Mouse (Mus musculus) neural tube, embryonic 11.5 days (tissue): ENCODE measurements around the gene Ccsap. TPM values are rescaled to one million over a fixed set of nuclear protein-coding genes. Genes with fewer than 3 reads are reported as not detected.

Experiments used
- ATAC-seq: fragments of 200-750 bp; cut with Nextera tagmentation; 2 replicates; pipeline ENCODE4 v1.8.0; 2017; ENCODE audit warnings: moderate number of reproducible peaks, mild to moderate bottlenecking, moderate TSS enrichment, moderate library complexity; ENCODE audit not compliant: insufficient read depth, low FRiP score, low TSS enrichment
- DNase-seq: peaks from one replicate; pipeline ENCODE4 v3.0.0-alpha.2; 2015; ENCODE audit warnings: low spot score
- H3K27ac ChIP-seq: fragments of 300-500 bp; sonication (generic); 2 replicates; pipeline ENCODE4 v1.5.1; 2014; ENCODE audit warnings: low read depth, mild to moderate bottlenecking, low read length
- H3K27me3 ChIP-seq: fragments of 300-500 bp; sonication (generic); 2 replicates; pipeline ENCODE4 v1.6.1; 2014; ENCODE audit warnings: mild to moderate bottlenecking, low read length, mixed read lengths; ENCODE audit not compliant: control insufficient read depth, insufficient read depth
- H3K36me3 ChIP-seq: fragments of 300-500 bp; sonication (generic); 2 replicates; pipeline ENCODE4 v1.6.1; 2014; ENCODE audit warnings: mild to moderate bottlenecking, low read length, moderate library complexity, mixed read lengths; ENCODE audit not compliant: control insufficient read depth, insufficient read depth
- H3K4me1 ChIP-seq: fragments of 300-500 bp; sonication (generic); 2 replicates; pipeline ENCODE4 v1.6.1; 2014; ENCODE audit warnings: low read length, mixed read lengths; ENCODE audit not compliant: control insufficient read depth, insufficient read depth
- H3K4me2 ChIP-seq: fragments of 300-500 bp; sonication (generic); 2 replicates; pipeline ENCODE4 v1.6.1; 2014; ENCODE audit warnings: low read depth, mild to moderate bottlenecking, moderate library complexity
- H3K4me3 ChIP-seq: fragments of 300-500 bp; sonication (generic); 2 replicates; pipeline ENCODE4 v1.5.1; 2014; ENCODE audit warnings: low read depth, low read length
- H3K9ac ChIP-seq: fragments of 300-500 bp; sonication (generic); 2 replicates; pipeline ENCODE4 v1.6.1; 2014; ENCODE audit warnings: mild to moderate bottlenecking, low read length
- H3K9me3 ChIP-seq: fragments of 300-500 bp; sonication (generic); 2 replicates; pipeline ENCODE4 v1.6.1; 2016; ENCODE audit warnings: low read length; ENCODE audit not compliant: control insufficient read depth
- WGBS: fragments of 180-500 bp; shearing (Covaris S2); extraction: QIAGEN DNeasy Blood & Tissue Kit; methylation state at CpG from one replicate; pipeline ENCODE4 v1.1.7; 2014; 5-methylcytosine and 5-hydroxymethylcytosine counted together
- polyA plus RNA-seq: library from polyadenylated mRNA; unstranded; fragments of >200 nt; fragmentation: Nextera tagmentation; extraction: Ambion mirVana; gene quantifications from 2 replicates; pipeline ENCODE4 v1.2.1, GENCODE M21; 2014

Ccsap gene
- polyA plus RNA-seq, 1 experiment from 2014 or later, result 6.7 TPM

GRCm38 (mm10) chr8:123887163-123887562 lies 27.2 kb upstream of the Ccsap start:
- Histone ChIP-seq H3K9me3 (no peaks in the 10 kb centered on the region), H3K4me2 (no peak overlapping the region), H3K4me3 (no peak overlapping the region), H3K27ac (no peak overlapping the region), H3K4me1 (no peaks in the 10 kb centered on the region; the same call in 1 of the 2 replicates), H3K27me3 (peaks cover 29% of the 10 kb centered on the region), H3K9ac (no peak overlapping the region), H3K36me3 (no peaks in the 10 kb centered on the region)
- ATAC-seq (no peak), DNase-seq (no peak)
- WGBS, result 97% methylated on average over 4 of the region's 4 CpGs

- Histone ChIP-seq H3K9me3 (no peaks in the 10 kb centered on the region), H3K4me1 (no peaks in the 10 kb centered on the region; the same call in 1 of the 2 replicates), H3K27ac (no peak overlapping the region), H3K4me2 (no peak overlapping the region), H3K9ac (no peak overlapping the region), H3K36me3 (no peaks in the 10 kb centered on the region), H3K4me3 (no peak overlapping the region), H3K27me3 (peaks cover 9% of the 10 kb centered on the region)
- ATAC-seq (peak; percentile 45; the same call in 1 of the 2 replicates), DNase-seq (peak; percentile 21)
- 10% methylated on average over 13 of the region's 14 CpGs for WGBS
Observed at GRCm38 (mm10) chr8:123884721-123885565, 24.9 kb upstream of the Ccsap start.

- H3K36me3 ChIP-seq, result no peaks in the 10 kb centered on the region
- H3K4me2 ChIP-seq, result no peak overlapping the region
- no peak overlapping the region for H3K27ac ChIP-seq
- no peak overlapping the region for H3K9ac ChIP-seq
- WGBS, result 69% methylated on average over 4 of the region's 4 CpGs
- H3K9me3 ChIP-seq, result no peaks in the 10 kb centered on the region
- peaks cover 9% of the 10 kb centered on the region for H3K27me3 ChIP-seq
- no peaks in the 10 kb centered on the region; the same call in 1 of the 2 replicates for H3K4me1 ChIP-seq
- ATAC-seq, result no peak
- H3K4me3 ChIP-seq, result no peak overlapping the region
- no peak for DNase-seq
Observed at GRCm38 (mm10) chr8:123883094-123883493, 23.1 kb upstream of the Ccsap start.

GRCm38 (mm10) chr8:123882412-123882811 lies 22.4 kb upstream of the Ccsap start:
- Histone ChIP-seq H3K4me3 (no peak overlapping the region), H3K27ac (no peak overlapping the region), H3K9ac (no peak overlapping the region), H3K4me2 (no peak overlapping the region), H3K4me1 (no peaks in the 10 kb centered on the region; the same call in 1 of the 2 replicates), H3K9me3 (no peaks in the 10 kb centered on the region), H3K27me3 (peaks cover 9% of the 10 kb centered on the region), H3K36me3 (no peaks in the 10 kb centered on the region)
- WGBS, result 90% methylated on average over 2 of the region's 2 CpGs
- ATAC-seq, result no peak
- DNase-seq, result no peak

- no peak overlapping the region for H3K27ac ChIP-seq
- H3K4me3 ChIP-seq, result no peak overlapping the region
- no peak for DNase-seq
- no peaks in the 10 kb centered on the region; the same call in 1 of the 2 replicates for H3K4me1 ChIP-seq
- no peaks in the 10 kb centered on the region for H3K36me3 ChIP-seq
- no peak overlapping the region for H3K4me2 ChIP-seq
- WGBS, result 53% methylated on average over 4 of the region's 4 CpGs
- H3K9me3 ChIP-seq, result no peaks in the 10 kb centered on the region
- peaks cover 7% of the 10 kb centered on the region for H3K27me3 ChIP-seq
- ATAC-seq, result no peak
- no peak overlapping the region for H3K9ac ChIP-seq
Observed at GRCm38 (mm10) chr8:123880821-123881350, 20.9 kb upstream of the Ccsap start.

GRCm38 (mm10) chr8:123880271-123880670 lies 20.3 kb upstream of the Ccsap start:
- Histone ChIP-seq H3K36me3 (no peaks in the 10 kb centered on the region), H3K9ac (no peak overlapping the region), H3K4me1 (no peaks in the 10 kb centered on the region; the same call in 1 of the 2 replicates), H3K27ac (no peak overlapping the region), H3K4me2 (no peak overlapping the region), H3K4me3 (no peak overlapping the region), H3K27me3 (peaks cover 4% of the 10 kb centered on the region; the same call in 1 of the 2 replicates), H3K9me3 (no peaks in the 10 kb centered on the region)
- DNase-seq (no peak), ATAC-seq (no peak)
- WGBS, result 71% methylated on average over 10 of the region's 10 CpGs

- H3K9me3 ChIP-seq, result no peaks in the 10 kb centered on the region
- no peak overlapping the region for H3K27ac ChIP-seq
- no peaks in the 10 kb centered on the region for H3K27me3 ChIP-seq
- H3K9ac ChIP-seq, result no peak overlapping the region
- DNase-seq (no peak), ATAC-seq (no peak)
- H3K4me1 ChIP-seq, result no peaks in the 10 kb centered on the region
- H3K4me2 ChIP-seq, result no peak overlapping the region
- no peaks in the 10 kb centered on the region for H3K36me3 ChIP-seq
- H3K4me3 ChIP-seq, result no peak overlapping the region
- WGBS, result 81% methylated on average over 2 of the region's 2 CpGs
Observed at GRCm38 (mm10) chr8:123877865-123878264, 17.9 kb upstream of the Ccsap start.

- Histone ChIP-seq H3K9ac (no peak overlapping the region), H3K4me1 (no peaks in the 10 kb centered on the region), H3K27ac (no peak overlapping the region), H3K27me3 (no peaks in the 10 kb centered on the region), H3K4me2 (no peak overlapping the region), H3K4me3 (no peak overlapping the region), H3K36me3 (no peaks in the 10 kb centered on the region), H3K9me3 (no peaks in the 10 kb centered on the region)
- ATAC-seq, result no peak
- DNase-seq, result no peak
- WGBS, result 83% methylated on average over 11 of the region's 11 CpGs
Observed at GRCm38 (mm10) chr8:123874324-123874723, 14.3 kb upstream of the Ccsap start.

GRCm38 (mm10) chr8:123873364-123873763 lies 13.4 kb upstream of the Ccsap start:
- DNase-seq (no peak), ATAC-seq (no peak)
- no peaks in the 10 kb centered on the region for H3K4me1 ChIP-seq
- no peak overlapping the region for H3K9ac ChIP-seq
- no peak overlapping the region for H3K4me3 ChIP-seq
- no peaks in the 10 kb centered on the region for H3K27me3 ChIP-seq
- no peak overlapping the region for H3K27ac ChIP-seq
- 80% methylated on average over 6 of the region's 6 CpGs for WGBS
- H3K9me3 ChIP-seq, result no peaks in the 10 kb centered on the region
- H3K4me2 ChIP-seq, result no peak overlapping the region
- H3K36me3 ChIP-seq, result no peaks in the 10 kb centered on the region
